Mouse (Mus musculus): ENCODE data around the gene Col18a1. TPM values are rescaled to one million over a fixed set of nuclear protein-coding genes. Genes with fewer than 3 reads are reported as not detected.

The Col18a1 gene
- polyA plus RNA-seq, 1 experiment from 2014 or later = 449 TPM

GRCm38 (mm10) chr10:77190967-77191915 lies 24.9 kb upstream of the Col18a1 start:
- TF ChIP-seq CTCF (IDR thresholded peaks at IDR 0.05) = no peak
- DNase-seq (ENCODE audit: low read depth, low spot score) = no peak
- no peaks in the 10 kb centered on the region for H3K27me3 ChIP-seq
- ATAC-seq = peak; percentile 21
- ChIA-PET CTCF (interaction anchor here (0.8 to 3.2 kb wide), 6 partner anchors 10 to 61 kb away, joined by 3 to 14 read pairs (median 5); no protein-coding TSS in a partner anchor), POLR2A (interaction anchor here (1.4 to 1.8 kb wide), 2 partner anchors 15 to 25 kb away, joined by 3 to 6 read pairs; no protein-coding TSS in a partner anchor)
- in situ Hi-C loops (cut with MboI; ENCODE audit: low pct_unique_long_range_greater_than_20kb) = no loop called here

GRCm38 (mm10) chr10:77187427-77187826 lies 21.1 kb upstream of the Col18a1 start:
- ATAC-seq = no peak
- in situ Hi-C loops (cut with MboI; ENCODE audit: low pct_unique_long_range_greater_than_20kb) = no loop called here
- no peak for DNase-seq (ENCODE audit: low read depth, low spot score)
- ChIA-PET CTCF (no interaction called here), POLR2A (no interaction called here)
- TF ChIP-seq CTCF (IDR thresholded peaks at IDR 0.05) = no peak
- no peaks in the 10 kb centered on the region for H3K27me3 ChIP-seq

- no peak for ATAC-seq
- no peaks in the 10 kb centered on the region for H3K27me3 ChIP-seq
- ChIA-PET CTCF (no interaction called here), POLR2A (no interaction called here)
- no peak for TF ChIP-seq CTCF (IDR thresholded peaks at IDR 0.05)
- in situ Hi-C loops (cut with MboI; ENCODE audit: low pct_unique_long_range_greater_than_20kb) = no loop called here
- DNase-seq (ENCODE audit: low read depth, low spot score) = no peak
These were observed 16.5 kb upstream of the Col18a1 start for GRCm38 (mm10) chr10:77182804-77183331.

- ChIA-PET POLR2A (no interaction called here), CTCF (interaction anchor here (1.2 kb wide), 1 partner anchor 11 kb away, joined by 4 read pairs; no protein-coding TSS in a partner anchor)
- no peak for TF ChIP-seq CTCF (IDR thresholded peaks at IDR 0.05)
- no peaks in the 10 kb centered on the region for H3K27me3 ChIP-seq
- in situ Hi-C loops (cut with MboI; ENCODE audit: low pct_unique_long_range_greater_than_20kb) = no loop called here
- no peak for DNase-seq (ENCODE audit: low read depth, low spot score)
- no peak for ATAC-seq
These were observed 13.8 kb upstream of the Col18a1 start for GRCm38 (mm10) chr10:77180110-77180509.

GRCm38 (mm10) chr10:77178691-77179090 lies 12.3 kb upstream of the Col18a1 start:
- ATAC-seq = no peak
- no peaks in the 10 kb centered on the region for H3K27me3 ChIP-seq
- in situ Hi-C loops (cut with MboI; ENCODE audit: low pct_unique_long_range_greater_than_20kb) = no loop called here
- CTCF ChIA-PET = interaction anchor here (1.0 kb wide), 1 partner anchor 13 kb away, joined by 4 read pairs; no protein-coding TSS in a partner anchor
- POLR2A ChIA-PET = no interaction called here
- TF ChIP-seq CTCF (IDR thresholded peaks at IDR 0.05) = no peak
- no peak for DNase-seq (ENCODE audit: low read depth, low spot score)

- no peak for TF ChIP-seq CTCF (IDR thresholded peaks at IDR 0.05)
- ATAC-seq (no peak), DNase-seq (ENCODE audit: low read depth, low spot score) (no peak)
- POLR2A ChIA-PET = no interaction called here
- H3K27me3 ChIP-seq = no peaks in the 10 kb centered on the region
- in situ Hi-C loops (cut with MboI; ENCODE audit: low pct_unique_long_range_greater_than_20kb) = no loop called here
- CTCF ChIA-PET = no interaction called here
These were observed 4.1 kb upstream of the Col18a1 start for GRCm38 (mm10) chr10:77170400-77170799.

- H3K27me3 ChIP-seq = no peaks in the 10 kb centered on the region
- ChIA-PET CTCF (interaction anchor here (0.9 to 3.6 kb wide), 2 partner anchors 35 to 87 kb away, joined by 4 to 19 read pairs; no protein-coding TSS in a partner anchor), POLR2A (interaction anchor here (0.8 to 1.9 kb wide), 6 partner anchors 14 to 86 kb away, joined by 3 to 6 read pairs (median 4); no protein-coding TSS in a partner anchor)
- TF ChIP-seq CTCF (IDR thresholded peaks at IDR 0.05) = no peak
- in situ Hi-C loops (cut with MboI; ENCODE audit: low pct_unique_long_range_greater_than_20kb) = loop anchor here (5.0 kb wide), 2 partner anchors 42 to 87 kb away; no protein-coding TSS in a partner anchor
- DNase-seq (ENCODE audit: low read depth, low spot score) (no peak), ATAC-seq (peak; percentile 38)
These were observed 916 bp downstream of the Col18a1 start for GRCm38 (mm10) chr10:77165318-77165945.

GRCm38 (mm10) chr10:77164437-77165052 lies 1.8 kb downstream of the Col18a1 start:
- no peak for TF ChIP-seq CTCF (IDR thresholded peaks at IDR 0.05)
- no peaks in the 10 kb centered on the region for H3K27me3 ChIP-seq
- ATAC-seq (no peak), DNase-seq (ENCODE audit: low read depth, low spot score) (no peak)
- ChIA-PET POLR2A (interaction anchor here (0.6 to 1.7 kb wide), 6 partner anchors 9 to 1187 kb away, joined by 3 to 6 read pairs (median 4); no protein-coding TSS in a partner anchor), CTCF (interaction anchor here (0.8 to 3.6 kb wide), 4 partner anchors 13 to 88 kb away, joined by 3 to 19 read pairs (median 4); no protein-coding TSS in a partner anchor)
- in situ Hi-C loops (cut with MboI; ENCODE audit: low pct_unique_long_range_greater_than_20kb) = loop anchor here (5.0 kb wide), 2 partner anchors 43 to 88 kb away; no protein-coding TSS in a partner anchor

- TF ChIP-seq CTCF (IDR thresholded peaks at IDR 0.05) = no peak
- in situ Hi-C loops (cut with MboI; ENCODE audit: low pct_unique_long_range_greater_than_20kb) = no loop called here
- POLR2A ChIA-PET = interaction anchor here (0.6 to 1.7 kb wide), 4 partner anchors 8 to 1188 kb away, joined by 3 to 6 read pairs (median 5); no protein-coding TSS in a partner anchor
- DNase-seq (ENCODE audit: low read depth, low spot score) (no peak), ATAC-seq (no peak)
- no peaks in the 10 kb centered on the region for H3K27me3 ChIP-seq
- CTCF ChIA-PET = interaction anchor here (0.8 to 3.6 kb wide), 4 partner anchors 12 to 88 kb away, joined by 3 to 19 read pairs (median 4); no protein-coding TSS in a partner anchor
These were observed 2.3 kb downstream of the Col18a1 start for GRCm38 (mm10) chr10:77164041-77164436.
